Mouse (Mus musculus) forebrain, embryonic 13.5 days (tissue): ENCODE measurements at regions not wholly inside any gene's neighbourhood (a gene's known extent, or its start where the extent isn't known, plus 50 kb on each side); places are given as distances from the start of the nearest gene placed in this dataset.

Experiments used
- ATAC-seq: fragments of 200-750 bp; cut with Nextera tagmentation; 2 replicates; pipeline ENCODE4 v1.8.0; 2017
- H3K27ac ChIP-seq: fragments of 300-500 bp; sonication (generic); 2 replicates; pipeline ENCODE4 v1.5.1; 2015; ENCODE audit warnings: inconsistent platforms, mild to moderate bottlenecking, moderate library complexity
- H3K27me3 ChIP-seq: fragments of 300-500 bp; sonication (generic); 2 replicates; pipeline ENCODE4 v1.6.1; 2015; ENCODE audit warnings: mild to moderate bottlenecking, inconsistent platforms
- H3K36me3 ChIP-seq: fragments of 300-500 bp; sonication (generic); 2 replicates; pipeline ENCODE4 v1.6.1; 2015; ENCODE audit warnings: mild to moderate bottlenecking, inconsistent platforms; ENCODE audit not compliant: poor library complexity, severe bottlenecking
- H3K4me1 ChIP-seq: fragments of 300-500 bp; sonication (generic); 2 replicates; pipeline ENCODE4 v1.6.1; 2015; ENCODE audit warnings: inconsistent platforms
- H3K4me2 ChIP-seq: fragments of 300-500 bp; sonication (generic); 2 replicates; pipeline ENCODE4 v1.6.1; 2015; ENCODE audit warnings: inconsistent platforms, mild to moderate bottlenecking, moderate library complexity
- H3K4me3 ChIP-seq: fragments of 300-500 bp; sonication (generic); 2 replicates; pipeline ENCODE4 v1.5.1; 2015; ENCODE audit warnings: mild to moderate bottlenecking, inconsistent platforms
- H3K9ac ChIP-seq: fragments of 300-500 bp; sonication (generic); 2 replicates; pipeline ENCODE4 v1.6.1; 2015; ENCODE audit warnings: mild to moderate bottlenecking, inconsistent platforms
- H3K9me3 ChIP-seq: fragments of 300-500 bp; sonication (generic); replicated peaks from 2 replicates; pipeline ENCODE4 v1.6.1; 2016; ENCODE audit warnings: inconsistent platforms
- WGBS: fragments of 180-500 bp; shearing (Covaris S2); methylation state at CpG from one replicate; pipeline ENCODE4 v1.1.7; 2015; 5-methylcytosine and 5-hydroxymethylcytosine counted together

GRCm38 (mm10) chr13:59212296-59212701, 372.7 kb downstream of the Agtpbp1 start:
- H3K9me3 ChIP-seq = no peaks in the 10 kb centered on the region
- 87% methylated on average over 15 of the region's 15 CpGs for WGBS
- no peak overlapping the region for H3K9ac ChIP-seq
- no peaks in the 10 kb centered on the region for H3K36me3 ChIP-seq
- H3K4me2 ChIP-seq = no peak overlapping the region
- H3K27me3 ChIP-seq = no peaks in the 10 kb centered on the region
- no peak; the same call in 1 of the 2 replicates for ATAC-seq
- H3K4me3 ChIP-seq = no peak overlapping the region
- no peak overlapping the region for H3K27ac ChIP-seq
- H3K4me1 ChIP-seq = 0 out of 2 replicates have a peak, but pooled peaks cover 14% of the 10 kb centered on the region

- Histone ChIP-seq H3K36me3 (no peaks in the 10 kb centered on the region), H3K4me3 (no peak overlapping the region), H3K4me1 (0 out of 2 replicates have a peak, but pooled peaks cover 14% of the 10 kb centered on the region), H3K27me3 (no peaks in the 10 kb centered on the region), H3K9ac (no peak overlapping the region), H3K9me3 (no peaks in the 10 kb centered on the region), H3K4me2 (no peak overlapping the region), H3K27ac (no peak overlapping the region)
- ATAC-seq = no peak
- 61% methylated on average over 5 of the region's 5 CpGs for WGBS
Measured at GRCm38 (mm10) chr13:59210828-59211227, 374.2 kb downstream of the Agtpbp1 start.

GRCm38 (mm10) chr13:59206186-59206585, 378.8 kb downstream of the Agtpbp1 start:
- Histone ChIP-seq H3K27ac (no peak overlapping the region), H3K27me3 (no peaks in the 10 kb centered on the region), H3K36me3 (no peaks in the 10 kb centered on the region), H3K4me1 (0 out of 2 replicates have a peak, but pooled peaks cover 14% of the 10 kb centered on the region), H3K4me2 (no peak overlapping the region), H3K9me3 (no peaks in the 10 kb centered on the region), H3K4me3 (no peak overlapping the region), H3K9ac (no peak overlapping the region)
- ATAC-seq = no peak
- WGBS = 86% methylated on average over 3 of the region's 3 CpGs

- no peaks in the 10 kb centered on the region for H3K9me3 ChIP-seq
- no peak for ATAC-seq
- no peak overlapping the region for H3K4me3 ChIP-seq
- 94% methylated on average over 2 of the region's 2 CpGs for WGBS
- no peak overlapping the region for H3K27ac ChIP-seq
- H3K4me2 ChIP-seq = no peak overlapping the region
- H3K4me1 ChIP-seq = 0 out of 2 replicates have a peak, but pooled peaks cover 5% of the 10 kb centered on the region
- H3K27me3 ChIP-seq = no peaks in the 10 kb centered on the region
- H3K36me3 ChIP-seq = no peaks in the 10 kb centered on the region
- H3K9ac ChIP-seq = no peak overlapping the region
Measured at GRCm38 (mm10) chr13:59204506-59204905, 380.5 kb downstream of the Agtpbp1 start.

- no peaks in the 10 kb centered on the region for H3K4me1 ChIP-seq
- no peaks in the 10 kb centered on the region for H3K27me3 ChIP-seq
- no peak overlapping the region for H3K27ac ChIP-seq
- H3K9me3 ChIP-seq = no peaks in the 10 kb centered on the region
- H3K36me3 ChIP-seq = no peaks in the 10 kb centered on the region
- ATAC-seq = no peak
- 85% methylated on average over 5 of the region's 5 CpGs for WGBS
- H3K4me2 ChIP-seq = no peak overlapping the region
- H3K9ac ChIP-seq = no peak overlapping the region
- no peak overlapping the region for H3K4me3 ChIP-seq
Measured at GRCm38 (mm10) chr13:59196311-59196710, 388.7 kb downstream of the Agtpbp1 start.

GRCm38 (mm10) chr13:59188431-59188830, 382.1 kb downstream of the Ntrk2 start:
- ATAC-seq = no peak

More at GRCm38 (mm10) chr13:59188431-59188830, 382.1 kb downstream of the Ntrk2 start:
- H3K4me3 ChIP-seq = no peak overlapping the region
- no peak overlapping the region for H3K27ac ChIP-seq
- no peaks in the 10 kb centered on the region for H3K27me3 ChIP-seq
- H3K36me3 ChIP-seq = no peaks in the 10 kb centered on the region
- no peaks in the 10 kb centered on the region; the same call in 1 of the 2 replicates for H3K9me3 ChIP-seq
- H3K4me2 ChIP-seq = no peak overlapping the region
- no peak overlapping the region for H3K9ac ChIP-seq
- H3K4me1 ChIP-seq = no peaks in the 10 kb centered on the region
- WGBS = 88% methylated on average over 11 of the region's 11 CpGs
